Mouse (Mus musculus) forebrain, embryonic 12.5 days (tissue): Measurements from ENCODE around the gene Tuba8. TPM values are rescaled to one million over a fixed set of nuclear protein-coding genes. Genes with fewer than 3 reads are reported as not detected.

Experiments
- ATAC-seq: fragments of 200-750 bp; cut with Nextera tagmentation; 2 replicates; pipeline ENCODE4 v1.8.0; 2017; ENCODE audit warnings: moderate TSS enrichment; ENCODE audit not compliant: low FRiP score
- H3K27ac ChIP-seq: fragments of 300-500 bp; sonication (generic); 2 replicates; pipeline ENCODE4 v1.5.1; 2016; ENCODE audit warnings: mild to moderate bottlenecking
- H3K27me3 ChIP-seq: fragments of 300-500 bp; sonication (generic); 2 replicates; pipeline ENCODE4 v1.6.1; 2016; ENCODE audit warnings: mild to moderate bottlenecking
- H3K36me3 ChIP-seq: fragments of 300-500 bp; sonication (generic); replicated peaks from 2 replicates; pipeline ENCODE4 v1.6.1; 2016; ENCODE audit warnings: mild to moderate bottlenecking
- H3K4me1 ChIP-seq: fragments of 300-500 bp; sonication (generic); 2 replicates; pipeline ENCODE4 v1.6.1; 2016
- H3K4me2 ChIP-seq: fragments of 300-500 bp; sonication (generic); 2 replicates; pipeline ENCODE4 v1.6.1; 2016; ENCODE audit warnings: mild to moderate bottlenecking, moderate library complexity
- H3K4me3 ChIP-seq: fragments of 300-500 bp; sonication (generic); replicated peaks from 2 replicates; pipeline ENCODE4 v1.5.1; 2016; ENCODE audit warnings: mild to moderate bottlenecking
- H3K9ac ChIP-seq: fragments of 300-500 bp; sonication (generic); 2 replicates; pipeline ENCODE4 v1.6.1; 2016; ENCODE audit warnings: mild to moderate bottlenecking
- H3K9me3 ChIP-seq: fragments of 300-500 bp; sonication (generic); 2 replicates; pipeline ENCODE4 v1.6.1; 2016
- WGBS: fragments of 180-500 bp; shearing (Covaris S2); methylation state at CpG from one replicate; pipeline ENCODE4 v1.1.7; 2016; 5-methylcytosine and 5-hydroxymethylcytosine counted together
- polyA plus RNA-seq: library from polyadenylated mRNA; unstranded; fragments of >200 nt; fragmentation: Nextera tagmentation; extraction: Ambion mirVana; gene quantifications from 2 replicates; pipeline ENCODE4 v1.2.1, GENCODE M21; 2016

The Tuba8 gene
- polyA plus RNA-seq, 1 experiment from 2014 or later: 0.40 TPM

DNA sequence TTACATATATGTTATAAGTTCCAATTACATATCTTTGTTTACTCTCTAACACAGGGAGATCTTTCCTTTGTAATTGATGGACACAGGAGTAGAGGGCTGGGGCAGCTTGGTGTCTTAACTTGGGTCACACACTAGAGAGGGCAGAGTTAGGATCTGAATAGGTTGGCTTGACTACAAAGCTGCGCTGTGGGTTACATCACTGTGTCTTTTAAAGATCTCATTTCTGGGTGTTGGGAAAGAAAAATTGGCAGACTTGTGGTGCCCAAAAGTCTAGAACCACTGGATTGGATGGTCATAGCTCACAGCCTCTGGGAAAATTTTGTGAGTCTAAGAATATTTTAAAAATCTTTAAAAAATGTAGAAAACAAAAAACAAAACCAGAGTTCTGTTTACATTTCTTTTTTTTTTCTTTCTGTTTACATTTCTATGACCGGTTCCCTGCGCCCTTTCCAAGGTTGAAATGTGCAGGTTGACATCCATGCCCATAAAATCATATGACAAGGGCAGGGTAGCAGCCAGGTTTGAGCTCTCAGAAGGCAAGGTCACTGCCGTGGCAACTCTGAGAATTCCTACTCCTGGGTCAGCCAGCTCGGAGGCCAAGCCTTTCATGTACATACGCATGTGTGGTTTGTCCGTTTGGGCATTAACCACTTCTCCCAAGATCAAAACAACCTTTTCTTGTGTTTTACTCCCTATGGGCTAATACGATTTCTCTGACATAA lies 11.5 kb downstream of the Tuba8 start:
- 91% methylated on average over 8 of the region's 8 CpGs for WGBS
- H3K9ac ChIP-seq: no peak overlapping the region
- no peak overlapping the region for H3K27ac ChIP-seq
- no peak overlapping the region for H3K4me2 ChIP-seq
- no peak for ATAC-seq
- H3K9me3 ChIP-seq: no peaks in the 10 kb centered on the region
- H3K27me3 ChIP-seq: no peaks in the 10 kb centered on the region
- no peaks in the 10 kb centered on the region for H3K4me1 ChIP-seq
- no peak overlapping the region for H3K4me3 ChIP-seq
- H3K36me3 ChIP-seq: no peaks in the 10 kb centered on the region

DNA sequence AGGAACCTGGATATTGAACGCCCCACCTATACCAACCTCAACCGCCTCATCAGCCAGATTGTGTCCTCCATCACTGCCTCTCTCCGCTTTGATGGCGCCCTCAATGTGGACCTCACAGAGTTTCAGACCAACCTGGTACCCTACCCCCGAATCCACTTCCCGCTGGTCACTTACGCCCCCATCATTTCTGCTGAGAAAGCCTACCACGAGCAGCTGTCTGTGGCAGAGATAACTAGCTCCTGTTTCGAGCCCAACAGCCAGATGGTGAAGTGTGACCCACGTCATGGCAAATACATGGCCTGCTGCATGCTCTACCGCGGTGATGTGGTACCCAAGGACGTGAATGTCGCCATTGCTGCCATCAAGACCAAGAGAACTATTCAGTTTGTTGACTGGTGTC lies 12.5 kb downstream of the Tuba8 start:
- ATAC-seq: no peak
- Histone ChIP-seq H3K27me3 (no peaks in the 10 kb centered on the region), H3K4me3 (no peak overlapping the region), H3K27ac (no peak overlapping the region), H3K36me3 (no peaks in the 10 kb centered on the region), H3K9ac (no peak overlapping the region), H3K9me3 (no peaks in the 10 kb centered on the region), H3K4me1 (no peaks in the 10 kb centered on the region), H3K4me2 (no peak overlapping the region)
- WGBS: 95% methylated on average over 14 of the region's 14 CpGs

DNA sequence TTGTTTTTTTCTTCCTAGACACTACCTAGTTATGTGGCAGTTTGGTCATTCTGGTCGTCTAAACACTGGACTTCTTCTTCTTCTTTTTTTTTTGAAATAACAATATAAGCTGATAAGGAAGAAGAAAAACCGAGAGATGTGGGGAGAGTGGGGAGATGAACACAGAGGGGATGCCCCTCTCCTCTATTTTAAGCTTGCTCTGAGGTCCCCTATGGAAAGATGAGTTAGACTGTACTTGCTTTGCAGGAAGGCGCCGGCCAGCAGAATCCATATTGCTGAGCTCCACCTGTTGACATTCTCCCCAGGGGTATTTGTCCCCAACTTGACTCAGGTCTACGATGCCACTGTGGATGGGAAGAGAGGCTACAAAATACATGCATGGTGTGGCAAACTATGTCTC lies 13.6 kb downstream of the Tuba8 start:
- WGBS: 78% methylated on average over 5 of the region's 5 CpGs
- Histone ChIP-seq H3K9me3 (no peaks in the 10 kb centered on the region), H3K4me2 (no peak overlapping the region), H3K4me3 (no peak overlapping the region), H3K9ac (no peak overlapping the region), H3K27me3 (no peaks in the 10 kb centered on the region), H3K27ac (no peak overlapping the region), H3K4me1 (no peaks in the 10 kb centered on the region), H3K36me3 (no peaks in the 10 kb centered on the region)
- ATAC-seq: no peak

DNA sequence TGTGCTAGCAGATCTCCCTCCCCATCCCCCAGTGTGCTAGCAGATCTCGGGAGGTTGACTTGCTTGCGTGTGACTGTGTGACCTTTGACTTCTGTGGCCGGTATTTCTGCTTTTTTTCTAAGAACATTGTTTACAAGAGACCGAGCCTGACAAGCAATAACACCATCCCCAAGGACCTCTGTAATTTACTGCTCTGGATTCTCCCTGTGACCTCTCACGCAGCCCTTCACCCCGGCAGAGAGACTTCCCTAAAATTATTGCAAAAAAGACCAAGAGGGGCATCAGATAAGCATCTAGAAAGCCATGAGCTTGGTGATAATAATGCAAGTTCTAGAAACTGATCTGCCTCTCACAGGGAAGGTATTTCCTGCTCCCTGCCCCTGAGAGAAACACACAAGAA lies 14.5 kb downstream of the Tuba8 start:
- H3K9ac ChIP-seq: no peak overlapping the region
- H3K36me3 ChIP-seq: no peaks in the 10 kb centered on the region
- H3K4me3 ChIP-seq: no peak overlapping the region
- H3K27ac ChIP-seq: no peak overlapping the region
- no peaks in the 10 kb centered on the region for H3K27me3 ChIP-seq
- no peak overlapping the region for H3K4me2 ChIP-seq
- ATAC-seq: no peak
- no peaks in the 10 kb centered on the region for H3K9me3 ChIP-seq
- WGBS: 67% methylated on average over 6 of the region's 6 CpGs
- no peaks in the 10 kb centered on the region for H3K4me1 ChIP-seq

DNA sequence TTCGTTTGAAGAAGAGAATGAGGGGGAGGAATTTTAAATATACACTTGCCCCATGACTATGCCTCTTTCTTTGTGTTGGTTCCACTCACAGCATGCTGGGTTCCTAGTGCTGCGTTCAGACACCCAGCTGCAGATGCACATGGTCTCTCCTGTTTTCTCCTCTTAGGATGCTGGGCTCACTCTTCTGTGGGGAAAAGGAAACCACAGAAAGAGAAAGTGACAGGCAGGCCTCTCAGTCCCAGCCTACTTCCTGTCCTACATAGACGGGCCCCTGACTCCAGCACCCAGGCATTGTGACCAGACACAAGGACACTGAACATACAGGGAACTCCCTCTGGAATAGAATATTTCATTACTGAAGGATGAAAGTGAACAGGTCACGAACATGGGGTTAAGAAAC lies 15.5 kb downstream of the Tuba8 start:
- Histone ChIP-seq H3K36me3 (no peaks in the 10 kb centered on the region), H3K4me3 (no peak overlapping the region), H3K9me3 (no peaks in the 10 kb centered on the region), H3K9ac (no peak overlapping the region), H3K27ac (no peak overlapping the region), H3K27me3 (no peaks in the 10 kb centered on the region), H3K4me2 (no peak overlapping the region), H3K4me1 (no peaks in the 10 kb centered on the region)
- no peak for ATAC-seq
- 78% methylated on average over 4 of the region's 4 CpGs for WGBS

DNA sequence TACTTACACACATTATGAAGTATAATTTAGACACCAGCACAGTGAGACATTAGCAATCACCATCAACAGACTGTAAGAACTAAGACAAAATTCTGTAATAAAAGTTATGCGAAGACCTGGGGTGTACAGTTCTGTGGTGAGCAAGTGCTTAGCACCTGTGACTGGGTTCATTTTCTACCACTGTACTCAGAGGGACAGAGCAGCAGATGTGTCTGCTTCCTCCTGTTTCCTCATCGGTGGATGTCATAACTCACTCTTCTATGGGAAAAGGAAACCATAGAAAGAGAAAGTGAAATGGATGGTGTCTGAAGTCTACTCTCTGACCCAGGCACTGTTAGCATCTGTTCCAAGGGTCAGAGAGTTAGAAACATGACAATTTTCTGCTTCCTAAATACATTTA lies 16.2 kb downstream of the Tuba8 start:
- Histone ChIP-seq H3K4me3 (no peak overlapping the region), H3K9ac (no peak overlapping the region), H3K36me3 (no peaks in the 10 kb centered on the region), H3K4me2 (no peak overlapping the region), H3K27me3 (no peaks in the 10 kb centered on the region), H3K9me3 (no peaks in the 10 kb centered on the region), H3K4me1 (no peaks in the 10 kb centered on the region), H3K27ac (no peak overlapping the region)
- 97% methylated on average over 2 of the region's 2 CpGs for whole genome bisulfite sequencing
- ATAC-seq: no peak

DNA sequence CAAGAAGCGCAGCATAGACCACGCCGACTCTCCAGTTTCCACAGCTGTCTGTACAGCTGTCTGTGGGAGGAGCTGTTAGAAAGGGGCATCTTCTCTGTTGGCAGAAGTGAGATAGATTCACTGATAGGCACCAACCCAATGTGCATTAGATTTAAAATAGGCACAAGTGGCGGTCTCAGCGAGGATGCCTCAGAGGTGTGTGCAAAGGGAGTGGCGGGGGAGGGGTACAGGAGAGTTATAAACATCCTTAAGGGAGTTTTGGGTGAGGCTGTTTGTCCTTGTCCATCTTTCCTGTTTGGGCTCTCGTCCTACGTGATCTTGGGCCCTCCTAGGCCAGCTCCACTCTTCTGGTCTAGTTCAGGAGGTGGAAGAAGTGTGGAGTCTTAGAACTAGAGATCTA lies 17.9 kb downstream of the Tuba8 start:
- H3K4me1 ChIP-seq: no peaks in the 10 kb centered on the region
- H3K4me2 ChIP-seq: no peak overlapping the region
- H3K27me3 ChIP-seq: no peaks in the 10 kb centered on the region
- H3K4me3 ChIP-seq: no peak overlapping the region
- 72% methylated on average over 8 of the region's 8 CpGs for WGBS
- H3K27ac ChIP-seq: no peak overlapping the region
- ATAC-seq: no peak
- no peak overlapping the region for H3K9ac ChIP-seq
- no peaks in the 10 kb centered on the region for H3K36me3 ChIP-seq
- H3K9me3 ChIP-seq: no peaks in the 10 kb centered on the region

DNA sequence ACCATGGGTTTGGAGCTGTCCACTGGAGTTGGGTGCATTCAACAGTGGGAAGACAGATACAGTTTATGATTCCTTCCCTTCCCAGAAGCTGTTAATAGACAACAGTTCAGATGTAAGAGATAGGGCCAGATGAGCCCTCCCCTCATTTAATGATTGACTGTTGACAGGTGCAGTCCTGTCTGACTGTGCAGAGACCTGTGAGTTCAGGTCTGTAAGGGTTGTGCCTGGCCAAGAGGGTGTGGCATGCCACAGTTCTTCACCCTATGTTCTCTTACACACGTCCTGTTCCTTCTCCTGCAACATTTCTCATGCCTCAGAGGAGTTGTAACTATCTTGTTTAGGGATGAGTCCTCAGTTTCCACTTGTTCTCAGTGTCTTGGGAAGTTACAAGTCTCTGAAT lies 22.2 kb downstream of the Tuba8 start:
- Histone ChIP-seq H3K27ac (no peak overlapping the region), H3K9me3 (no peaks in the 10 kb centered on the region), H3K4me3 (no peak overlapping the region), H3K9ac (no peak overlapping the region), H3K27me3 (no peaks in the 10 kb centered on the region), H3K36me3 (no peaks in the 10 kb centered on the region), H3K4me1 (no peaks in the 10 kb centered on the region), H3K4me2 (no peak overlapping the region)
- ATAC-seq: no peak
- 73% methylated on average over 1 of the region's 1 CpGs for WGBS

DNA sequence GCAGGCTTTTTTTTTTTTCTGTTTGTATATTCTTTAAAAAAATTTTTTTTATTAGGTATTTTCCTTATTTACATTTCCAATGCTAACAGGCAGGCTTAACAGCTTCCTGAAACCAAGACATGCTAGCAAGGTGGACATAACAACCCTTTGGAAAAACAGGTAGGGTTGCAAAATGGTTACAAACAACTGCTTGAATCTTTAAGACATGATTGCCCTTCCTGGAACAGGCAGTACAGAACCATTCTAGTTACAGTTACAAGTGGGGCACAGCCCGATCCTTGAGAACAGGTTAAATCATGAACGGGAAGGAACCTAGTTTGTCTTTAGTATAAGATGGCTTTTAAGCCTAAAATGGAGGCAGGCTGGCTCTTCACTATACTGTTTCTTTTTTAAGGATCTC lies 25.9 kb downstream of the Tuba8 start:
- Histone ChIP-seq H3K9me3 (no peaks in the 10 kb centered on the region), H3K4me1 (no peaks in the 10 kb centered on the region), H3K4me2 (no peak overlapping the region), H3K9ac (no peak overlapping the region), H3K36me3 (no peaks in the 10 kb centered on the region), H3K27ac (no peak overlapping the region), H3K4me3 (no peak overlapping the region), H3K27me3 (no peaks in the 10 kb centered on the region)
- WGBS: 96% methylated on average over 2 of the region's 2 CpGs
- ATAC-seq: no peak

DNA sequence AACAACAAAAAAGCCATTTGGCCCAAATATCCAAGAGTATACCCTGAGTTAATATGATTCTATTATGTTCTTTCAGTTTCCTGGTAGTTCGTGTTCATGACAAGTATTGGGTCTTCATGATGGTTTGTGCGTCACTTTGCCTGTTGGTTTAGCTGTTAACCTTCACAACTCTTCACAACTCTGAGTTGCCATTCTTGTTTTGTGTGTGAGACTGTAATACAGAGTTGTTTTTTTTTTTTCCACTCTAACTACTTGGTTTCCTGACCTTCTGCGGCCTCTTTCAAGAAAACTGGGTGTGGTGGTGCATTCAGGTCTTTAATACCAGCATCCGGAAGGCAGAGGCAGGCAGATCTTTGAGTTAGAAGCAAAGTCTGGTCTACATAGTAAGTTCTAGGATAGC lies 27.7 kb downstream of the Tuba8 start:
- 92% methylated on average over 4 of the region's 4 CpGs for WGBS
- H3K27me3 ChIP-seq: no peaks in the 10 kb centered on the region
- ATAC-seq: no peak
- H3K9ac ChIP-seq: no peak overlapping the region
- no peak overlapping the region for H3K27ac ChIP-seq
- H3K36me3 ChIP-seq: no peaks in the 10 kb centered on the region
- H3K4me2 ChIP-seq: no peak overlapping the region
- no peaks in the 10 kb centered on the region for H3K4me1 ChIP-seq
- H3K9me3 ChIP-seq: no peaks in the 10 kb centered on the region
- no peak overlapping the region for H3K4me3 ChIP-seq

DNA sequence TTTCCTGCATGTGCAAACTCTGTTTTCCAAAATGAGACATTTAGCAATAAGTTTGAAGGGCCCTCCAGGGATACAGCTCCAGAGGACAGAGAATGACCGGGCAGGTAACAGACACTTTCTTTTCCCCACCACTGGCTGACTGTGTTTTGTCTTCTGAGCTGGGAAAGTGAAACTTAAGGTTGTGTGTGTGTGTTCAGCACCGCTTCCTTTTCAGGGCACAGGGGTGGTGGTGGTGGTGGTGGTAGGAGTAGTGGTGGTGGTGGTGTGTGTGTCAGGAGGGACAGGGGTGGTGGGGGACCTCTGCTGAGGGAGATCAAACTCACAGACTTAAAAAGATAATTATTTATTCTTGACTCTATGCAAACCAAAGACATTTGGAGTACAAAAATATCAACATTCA lies 31.3 kb downstream of the Tuba8 start:
- 88% methylated on average over 2 of the region's 2 CpGs for WGBS
- no peak overlapping the region for H3K4me3 ChIP-seq
- no peak for ATAC-seq
- 0 out of 2 replicates have a peak, but pooled peaks cover 6% of the 10 kb centered on the region for H3K27me3 ChIP-seq
- no peaks in the 10 kb centered on the region for H3K36me3 ChIP-seq
- no peak overlapping the region for H3K4me2 ChIP-seq
- no peak overlapping the region for H3K9ac ChIP-seq
- H3K4me1 ChIP-seq: peaks cover 4% of the 10 kb centered on the region; the same call in 1 of the 2 replicates
- H3K9me3 ChIP-seq: no peaks in the 10 kb centered on the region
- H3K27ac ChIP-seq: no peak overlapping the region

DNA sequence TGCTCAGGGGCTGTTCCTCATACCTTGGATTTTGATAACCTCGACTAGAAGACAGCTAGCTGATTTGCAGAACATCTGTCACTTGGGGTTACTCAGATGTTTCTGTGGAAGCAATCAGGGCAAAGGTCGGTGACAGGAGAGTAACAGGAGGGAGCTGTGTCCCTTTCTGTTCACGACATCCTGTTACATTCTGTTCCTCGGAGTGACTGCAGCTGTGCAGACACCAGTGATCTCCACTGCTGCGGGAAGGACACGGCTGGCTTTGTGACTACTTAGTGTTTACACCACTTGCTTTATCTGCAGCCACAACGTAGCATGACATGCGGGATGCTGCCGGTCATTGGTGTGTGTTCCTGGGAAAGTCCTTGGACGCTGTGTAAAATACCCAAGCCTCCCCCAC lies 32.7 kb downstream of the Tuba8 start:
- H3K4me1 ChIP-seq: peaks cover 4% of the 10 kb centered on the region; the same call in 1 of the 2 replicates
- H3K4me2 ChIP-seq: no peak overlapping the region
- H3K36me3 ChIP-seq: no peaks in the 10 kb centered on the region
- peaks cover 17% of the 10 kb centered on the region for H3K27me3 ChIP-seq
- ATAC-seq: no peak
- H3K27ac ChIP-seq: no peak overlapping the region
- 79% methylated on average over 10 of the region's 10 CpGs for whole genome bisulfite sequencing
- H3K9ac ChIP-seq: no peak overlapping the region
- H3K9me3 ChIP-seq: no peaks in the 10 kb centered on the region
- no peak overlapping the region for H3K4me3 ChIP-seq
